Mouse (Mus musculus): ENCODE data around the gene Cd200r2. TPM values are rescaled to one million over a fixed set of nuclear protein-coding genes. Genes with fewer than 3 reads are reported as not detected.

Gene Cd200r2
- total and polyA plus RNA-seq, 2 experiments from 2014 or later = not detected

DNA sequence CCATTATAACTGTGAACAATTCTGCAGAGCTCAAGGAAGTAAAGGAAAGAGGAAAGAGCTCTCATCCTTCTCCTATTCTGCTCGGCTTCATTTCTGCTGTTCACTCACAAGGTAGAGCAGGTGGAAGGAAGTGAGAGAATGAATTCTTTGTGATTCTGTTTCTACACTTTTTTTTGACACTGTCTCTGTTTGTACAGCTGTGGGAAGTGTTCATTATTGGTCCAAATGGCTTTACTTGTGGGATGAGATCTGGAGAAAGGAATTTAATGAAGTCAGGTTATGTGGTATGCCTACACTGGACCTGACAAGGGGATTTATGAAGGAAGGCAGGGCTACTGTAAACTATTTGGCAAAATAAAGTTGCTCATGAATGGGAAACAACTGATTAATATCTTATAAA is 23.9 kb downstream of the Cd200r2 start:
- Histone ChIP-seq H3K9me3 (ENCODE audit: low read length) (no peaks in the 10 kb centered on the region), H3K9ac (no peak overlapping the region), H3K4me1 (ENCODE audit: insufficient read depth) (no peaks in the 10 kb centered on the region), H3K4me3 (ENCODE audit: low read depth, low read length) (no peak overlapping the region), H3K36me3 (ENCODE audit: insufficient read depth) (no peaks in the 10 kb centered on the region), H3K4me2 (ENCODE audit: low read depth) (no peak overlapping the region), H3K27me3 (ENCODE audit: insufficient read depth, low read length) (no peaks in the 10 kb centered on the region), H3K27ac (ENCODE audit: low read depth, low read length) (no peak overlapping the region)
- 72% methylated on average over 1 of the region's 1 CpGs for WGBS
- no peak for DNase-seq
- no peak for ATAC-seq
- no peak for TF ChIP-seq CTCF (IDR thresholded peaks at IDR 0.05; ENCODE audit: low read depth)

DNA sequence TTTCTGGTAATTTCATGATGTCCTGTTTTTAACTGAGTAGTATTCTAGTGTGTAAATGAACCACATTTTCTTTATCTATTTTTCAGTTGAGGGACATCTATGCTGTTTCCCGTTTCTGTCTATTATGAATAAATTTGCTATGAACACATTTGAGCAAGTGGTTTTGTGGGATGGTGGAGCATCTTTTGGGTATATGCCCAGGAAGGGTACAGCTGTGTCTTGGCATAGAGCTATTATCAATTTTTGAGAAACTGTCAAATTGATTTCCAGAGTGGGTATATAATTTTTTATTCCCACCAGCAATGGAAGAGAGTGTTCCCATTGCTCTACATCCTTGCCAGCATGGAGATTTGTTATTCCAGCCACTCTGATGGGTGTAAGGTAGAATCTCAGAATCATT is 65.1 kb downstream of the Cd200r2 start:
- DNase-seq (no peak), ATAC-seq (no peak)

GRCm38 (mm10) chr16:44943468-44943867 is 76.6 kb downstream of the Cd200r2 start, which contains the start of gene Cd200r3:
TSS of gene Cd200r3 (plus strand) at chr16:44943678.
- Histone ChIP-seq H3K27me3 (ENCODE audit: insufficient read depth, low read length) (no peaks in the 10 kb centered on the region), H3K4me1 (ENCODE audit: insufficient read depth) (no peaks in the 10 kb centered on the region), H3K36me3 (ENCODE audit: insufficient read depth) (no peaks in the 10 kb centered on the region), H3K4me2 (ENCODE audit: low read depth) (no peak within 1 kb of the TSS), H3K27ac (ENCODE audit: low read depth, low read length) (no peak within 1 kb of the TSS), H3K4me3 (ENCODE audit: low read depth, low read length) (no peak within 1 kb of the TSS), H3K9me3 (ENCODE audit: low read length) (no peaks in the 10 kb centered on the region), H3K9ac (no peak within 1 kb of the TSS)
- ATAC-seq = no peak
- no peak for TF ChIP-seq CTCF (IDR thresholded peaks at IDR 0.05; ENCODE audit: low read depth)
- no peak for DNase-seq
- 86% methylated on average over 3 of the region's 3 CpGs for WGBS

More for the DNA sequence above, 65.1 kb downstream of the Cd200r2 start:
- Histone ChIP-seq H3K9ac (no peak overlapping the region), H3K36me3 (ENCODE audit: insufficient read depth) (no peaks in the 10 kb centered on the region), H3K27ac (ENCODE audit: low read depth, low read length) (no peak overlapping the region), H3K9me3 (ENCODE audit: low read length) (no peaks in the 10 kb centered on the region), H3K4me1 (ENCODE audit: insufficient read depth) (no peaks in the 10 kb centered on the region), H3K27me3 (ENCODE audit: insufficient read depth, low read length) (no peaks in the 10 kb centered on the region), H3K4me3 (ENCODE audit: low read depth, low read length) (no peak overlapping the region), H3K4me2 (ENCODE audit: low read depth) (no peak overlapping the region)
- WGBS = 84% methylated on average over 1 of the region's 1 CpGs
- no peak for TF ChIP-seq CTCF (IDR thresholded peaks at IDR 0.05; ENCODE audit: low read depth)

- H3K27me3 ChIP-seq (ENCODE audit: insufficient read depth, low read length) = no peaks in the 10 kb centered on the region
- ATAC-seq = no peak
- H3K9me3 ChIP-seq (ENCODE audit: low read length) = no peaks in the 10 kb centered on the region
- 66% methylated on average over 4 of the region's 4 CpGs for WGBS
- no peak overlapping the region for H3K27ac ChIP-seq (ENCODE audit: low read depth, low read length)
- no peak for TF ChIP-seq CTCF (IDR thresholded peaks at IDR 0.05; ENCODE audit: low read depth)
- H3K4me1 ChIP-seq (ENCODE audit: insufficient read depth) = no peaks in the 10 kb centered on the region
- H3K36me3 ChIP-seq (ENCODE audit: insufficient read depth) = no peaks in the 10 kb centered on the region
- no peak overlapping the region for H3K9ac ChIP-seq
- DNase-seq = no peak
- no peak overlapping the region for H3K4me3 ChIP-seq (ENCODE audit: low read depth, low read length)
- H3K4me2 ChIP-seq (ENCODE audit: low read depth) = no peak overlapping the region
These were observed 84.6 kb downstream of the Cd200r2 start for GRCm38 (mm10) chr16:44951360-44952114.

- Histone ChIP-seq H3K9me3 (ENCODE audit: low read length) (no peaks in the 10 kb centered on the region), H3K27ac (ENCODE audit: low read depth, low read length) (no peak overlapping the region), H3K27me3 (ENCODE audit: insufficient read depth, low read length) (no peaks in the 10 kb centered on the region), H3K4me1 (ENCODE audit: insufficient read depth) (no peaks in the 10 kb centered on the region), H3K4me3 (ENCODE audit: low read depth, low read length) (no peak overlapping the region), H3K9ac (no peak overlapping the region), H3K36me3 (ENCODE audit: insufficient read depth) (no peaks in the 10 kb centered on the region), H3K4me2 (ENCODE audit: low read depth) (no peak overlapping the region)
- WGBS = 89% methylated on average over 2 of the region's 2 CpGs
- ATAC-seq (no peak), DNase-seq (no peak)
- 0 out of 2 replicates have a peak, but pooled peaks have one; percentile 11 for TF ChIP-seq CTCF (IDR thresholded peaks at IDR 0.05; ENCODE audit: low read depth)
These were observed 95.4 kb downstream of the Cd200r2 start for GRCm38 (mm10) chr16:44962296-44962695.

- no peak overlapping the region for H3K4me3 ChIP-seq (ENCODE audit: low read depth, low read length)
- no peaks in the 10 kb centered on the region for H3K9me3 ChIP-seq (ENCODE audit: low read length)
- DNase-seq (no peak), ATAC-seq (no peak)
- H3K27ac ChIP-seq (ENCODE audit: low read depth, low read length) = no peak overlapping the region
- H3K4me2 ChIP-seq (ENCODE audit: low read depth) = no peak overlapping the region
- no peaks in the 10 kb centered on the region for H3K36me3 ChIP-seq (ENCODE audit: insufficient read depth)
- H3K4me1 ChIP-seq (ENCODE audit: insufficient read depth) = no peaks in the 10 kb centered on the region
- H3K9ac ChIP-seq = no peak overlapping the region
- TF ChIP-seq CTCF (IDR thresholded peaks at IDR 0.05; ENCODE audit: low read depth) = no peak
- no peaks in the 10 kb centered on the region for H3K27me3 ChIP-seq (ENCODE audit: insufficient read depth, low read length)
- 87% methylated on average over 2 of the region's 2 CpGs for WGBS
These were observed 95.9 kb downstream of the Cd200r2 start for GRCm38 (mm10) chr16:44962777-44963176.

GRCm38 (mm10) chr16:44964526-44965374 is 97.9 kb downstream of the Cd200r2 start:
- Histone ChIP-seq H3K27me3 (ENCODE audit: insufficient read depth, low read length) (no peaks in the 10 kb centered on the region), H3K4me2 (ENCODE audit: low read depth) (no peak overlapping the region), H3K4me1 (ENCODE audit: insufficient read depth) (no peaks in the 10 kb centered on the region), H3K36me3 (ENCODE audit: insufficient read depth) (no peaks in the 10 kb centered on the region), H3K9me3 (ENCODE audit: low read length) (no peaks in the 10 kb centered on the region), H3K4me3 (ENCODE audit: low read depth, low read length) (no peak overlapping the region), H3K27ac (ENCODE audit: low read depth, low read length) (no peak overlapping the region), H3K9ac (no peak overlapping the region)
- 94% methylated on average over 6 of the region's 6 CpGs for WGBS
- DNase-seq (no peak), ATAC-seq (no peak)
- no peak for TF ChIP-seq CTCF (IDR thresholded peaks at IDR 0.05; ENCODE audit: low read depth)

Data from forebrain, postnatal 0 days (tissue).